In the genomic region with DNA sequence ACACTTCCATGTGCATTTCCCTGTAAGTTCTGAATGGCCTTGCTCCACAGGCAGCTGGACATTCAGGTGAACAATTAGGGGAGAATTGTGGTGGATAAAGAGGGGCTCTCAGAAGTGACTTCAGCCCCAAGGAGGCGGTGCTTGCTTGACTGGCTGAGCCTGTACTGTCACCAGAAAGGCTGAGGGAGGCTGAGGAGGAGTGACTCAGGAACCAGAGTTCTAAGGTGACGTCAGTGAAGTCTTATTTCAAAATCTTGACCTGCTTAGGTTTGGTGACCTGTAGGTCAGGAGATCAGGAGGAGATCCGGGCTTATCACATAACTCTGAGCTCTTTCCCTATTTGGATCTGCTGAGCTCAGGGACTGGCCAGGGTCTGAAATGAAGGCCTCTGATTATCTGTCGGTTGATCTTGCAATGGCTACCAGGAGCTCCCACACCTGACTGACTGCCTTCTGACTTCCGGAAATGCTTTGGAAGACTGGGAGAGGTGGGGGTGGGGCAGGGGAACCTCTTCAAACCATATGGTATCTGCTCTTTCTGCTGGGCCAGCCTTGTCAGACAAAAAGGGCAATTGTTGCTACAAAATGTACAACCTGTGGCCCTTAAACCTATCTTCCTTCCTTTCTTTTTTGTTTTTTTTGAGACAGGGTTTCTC, we compare ENCODE assay signal across 15 mouse cellular contexts. TPM values are rescaled to one million over a fixed set of nuclear protein-coding genes. Genes with fewer than 3 reads are reported as not detected.
"Had no signal": no experiment of that assay in that cellular context is flagged by ENCODE, and none has a peak within 500 bp of the region (broad histone marks: within the 10 kb centered on the region; RNA-seq: fewer than 3 reads in every experiment).

No protein-coding gene starts in this region.

- DNase-seq: kidney, adult 9 months; kidney, postnatal 36 days; left cerebral cortex, postnatal 4 days; lung, embryonic 14.5 days; lung, postnatal 14 days; right cerebral cortex, postnatal 4 days; spleen, adult 18-20 months; thymus, postnatal 36 days had no signal

- H3K36me3 ChIP-seq: limb, embryonic 13.5 days; midbrain, embryonic 15.5 days; neural tube, embryonic 12.5 days had no signal

- H3K9ac ChIP-seq: limb, embryonic 13.5 days; lung, embryonic 14.5 days; midbrain, embryonic 15.5 days; neural tube, embryonic 12.5 days had no signal

- H3K4me1 ChIP-seq: limb, embryonic 13.5 days; midbrain, embryonic 15.5 days; neural tube, embryonic 12.5 days had no signal

- H3K4me3 ChIP-seq: limb, embryonic 13.5 days; midbrain, embryonic 15.5 days; neural tube, embryonic 12.5 days had no signal

- H3K9me3 ChIP-seq: limb, embryonic 13.5 days; midbrain, embryonic 15.5 days; neural tube, embryonic 12.5 days had no signal

- H3K27ac ChIP-seq: kidney, postnatal 0 days; limb, embryonic 13.5 days; midbrain, embryonic 15.5 days; neural tube, embryonic 12.5 days had no signal

RNA-seq across cellular contexts. Expression of a gene that starts 8.4 kb away (rescaled TPM):
- total RNA-seq: megakaryocyte, adult 5-6 weeks; monocyte, adult 5-6 weeks; neutrophil, adult 5-6 weeks had no signal
